Mouse (Mus musculus) heart, adult 8-10 months (tissue): ENCODE measurements around the gene Tbp. TPM values are rescaled to one million over a fixed set of nuclear protein-coding genes. Genes with fewer than 3 reads are reported as not detected.

Source experiments
- DNase-seq: peaks from one replicate; pipeline ENCODE4 v3.0.0; 2022; ENCODE audit warnings: low spot score
- total RNA-seq, 4 experiments: library from RNA; stranded (reverse); gene quantifications; 2 replicates each; pipeline ENCODE4 v1.2.4; 2022

The Tbp gene
- total RNA-seq, result 10 to 100 TPM in 2 of 4 experiments, 1 to 10 TPM in 2; 8.4 to 11.2 (median 9.4) TPM

- peak; percentile 98 for DNase-seq
Observed at GRCm38 (mm10) chr17:15499656-15500394, at the start of gene Tbp, which contains the start of gene Psmb1. TSS of gene Tbp (plus strand) at chr17:15499888. TSS of gene Psmb1 (minus strand) at chr17:15499751.

DNA sequence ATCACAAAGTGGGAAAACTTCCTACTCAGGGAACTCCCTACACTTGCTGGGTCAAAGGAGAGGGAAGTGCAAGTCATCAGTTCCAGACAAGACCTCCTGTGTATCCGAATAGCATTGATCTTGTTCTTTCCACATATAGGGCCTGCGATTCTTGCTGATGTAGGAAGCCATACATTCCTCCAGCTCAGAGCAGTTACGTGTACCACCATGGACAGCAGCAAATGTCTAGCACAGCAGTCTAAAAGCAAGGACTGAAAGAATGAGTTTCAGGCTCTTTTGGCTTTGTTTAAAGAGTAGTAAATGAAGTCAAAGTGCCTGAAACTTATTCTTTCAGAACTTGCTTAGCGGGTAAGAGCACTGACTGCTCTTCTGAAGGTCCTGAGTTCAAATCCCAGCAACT lies 44.5 kb upstream of the Tbp start:
- no peak for DNase-seq

- no peak for DNase-seq
Observed at GRCm38 (mm10) chr17:15456595-15456994, 43.1 kb upstream of the Tbp start.

GRCm38 (mm10) chr17:15459761-15460160 lies 39.9 kb upstream of the Tbp start:
- no peak for DNase-seq

GRCm38 (mm10) chr17:15461921-15462495 lies 37.7 kb upstream of the Tbp start:
- peak; percentile 38 for DNase-seq

- peak; percentile 55 for DNase-seq
Observed at GRCm38 (mm10) chr17:15467669-15468068, 32.0 kb upstream of the Tbp start.

DNA sequence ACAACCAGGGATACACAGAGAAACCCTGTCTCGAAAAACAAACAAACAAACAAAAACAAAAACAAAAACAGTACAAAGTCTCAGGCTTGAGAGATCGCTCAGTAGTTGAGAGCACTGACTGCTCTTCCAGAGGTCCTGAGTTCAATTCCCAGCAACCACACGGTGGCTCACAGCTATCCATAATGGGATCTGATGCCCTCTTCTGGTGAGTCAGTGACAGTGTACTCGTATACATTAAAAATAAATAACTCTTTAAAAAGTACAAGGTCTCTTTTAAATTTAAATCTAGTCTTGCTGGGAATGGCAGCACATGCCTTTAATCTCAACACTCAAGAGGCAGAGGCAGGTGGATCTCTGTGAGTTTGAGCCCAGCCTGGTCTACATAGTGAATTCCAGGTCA lies 27.0 kb upstream of the Tbp start:
- DNase-seq, result no peak

DNA sequence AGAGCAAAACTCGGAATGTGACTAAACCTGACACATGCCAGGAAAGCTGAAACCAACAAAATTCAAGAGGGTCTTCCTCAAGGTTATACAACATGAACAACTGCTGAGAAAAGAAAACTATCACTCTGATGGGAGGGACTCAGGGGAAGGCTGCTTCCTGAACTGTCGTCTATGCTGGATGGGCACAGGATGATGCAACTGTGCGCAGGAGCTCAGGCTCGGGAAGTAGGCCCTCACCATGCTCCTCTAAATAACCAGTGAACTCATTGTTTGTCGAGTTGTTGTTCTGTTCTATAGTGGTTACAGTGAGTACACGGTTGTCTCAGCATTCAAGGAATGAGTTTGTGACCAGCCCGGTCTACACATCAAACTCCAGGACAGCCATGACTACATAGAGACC lies 9.1 kb upstream of the Tbp start:
- no peak for DNase-seq

- DNase-seq, result peak; percentile 91
Observed at GRCm38 (mm10) chr17:15497882-15498752, 1.6 kb upstream of the Tbp start.

DNA sequence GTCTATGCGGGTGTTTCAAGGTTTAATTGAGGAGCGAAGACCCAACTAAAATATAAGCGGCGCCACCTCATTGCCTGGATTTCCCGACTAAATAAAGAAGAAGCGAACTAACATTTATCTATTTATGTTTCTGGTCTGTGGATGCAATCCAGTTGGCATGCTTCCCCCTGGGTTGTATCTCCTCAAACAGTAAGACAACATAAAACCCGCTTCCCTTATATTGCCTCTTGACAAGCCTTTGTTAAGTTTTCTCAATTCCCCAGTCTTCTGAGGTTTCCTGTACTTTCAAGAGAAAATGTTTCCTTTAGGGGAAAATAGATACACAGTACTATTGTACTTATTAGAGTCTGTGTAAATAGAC lies 955 bp upstream of the Tbp start:
- DNase-seq, result no peak

GRCm38 (mm10) chr17:15510694-15511093 lies 11.0 kb downstream of the Tbp start:
- no peak for DNase-seq

DNA sequence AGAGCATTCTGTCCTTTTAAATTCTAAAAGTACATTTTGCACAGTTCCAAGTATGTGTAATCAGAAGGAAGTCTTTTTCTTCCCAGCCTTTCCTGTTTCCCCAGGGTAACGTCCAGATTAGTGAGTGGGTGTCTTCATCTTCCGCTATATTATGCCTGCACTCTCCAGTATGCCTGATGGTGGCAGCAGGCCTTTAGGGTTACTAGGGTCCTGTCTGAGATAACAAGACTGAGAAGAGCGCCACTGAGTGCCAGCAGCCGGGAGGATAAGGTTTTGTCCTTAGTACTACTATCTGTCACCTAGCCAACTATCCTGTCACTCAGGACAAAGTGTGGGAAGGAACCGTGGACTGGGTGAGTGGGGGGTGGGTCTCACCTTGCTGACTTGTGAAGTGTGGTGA lies 18.1 kb downstream of the Tbp start:
- no peak for DNase-seq

DNA sequence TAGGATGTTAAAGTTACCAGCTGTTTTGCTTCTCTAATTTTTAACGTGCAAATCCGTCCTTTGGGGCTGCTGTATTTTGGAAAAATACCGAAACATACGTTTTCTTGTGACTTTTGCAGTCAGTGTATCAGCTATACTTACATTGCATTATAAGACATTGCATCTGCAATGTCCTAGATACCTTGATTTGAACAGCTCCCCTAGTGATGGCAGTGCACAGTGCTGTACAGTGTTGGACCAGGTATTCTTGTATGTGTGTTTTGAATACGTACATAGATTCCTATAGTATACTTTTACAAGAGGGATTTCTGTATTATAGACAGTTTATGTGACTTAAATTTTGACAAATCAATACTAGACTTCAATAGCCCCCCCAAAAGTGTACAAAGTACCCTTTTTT lies 18.5 kb downstream of the Tbp start:
- no peak for DNase-seq

- no peak for DNase-seq
Observed at GRCm38 (mm10) chr17:15518766-15519165, 19.1 kb downstream of the Tbp start.

DNA sequence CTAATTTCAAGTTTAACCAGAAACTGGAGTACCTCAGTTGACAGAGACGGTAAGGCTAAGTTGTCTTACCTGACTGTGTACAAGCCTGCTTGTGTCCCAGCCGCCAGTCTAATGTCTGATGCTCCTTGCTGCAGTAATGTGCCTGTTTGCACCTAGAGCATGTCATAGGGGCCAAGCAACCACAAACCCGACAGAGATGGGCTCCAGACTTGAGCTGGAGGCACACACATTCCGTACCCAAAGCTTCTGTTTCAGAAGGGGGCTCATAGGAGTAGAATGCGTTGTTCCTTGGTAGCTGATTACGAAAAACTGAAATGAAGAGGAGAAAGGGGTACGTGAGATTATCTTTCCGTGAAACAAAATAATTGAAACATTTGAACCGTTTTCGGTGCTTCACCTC lies 26.6 kb downstream of the Tbp start:
- no peak for DNase-seq

GRCm38 (mm10) chr17:15526986-15527810 lies 27.5 kb downstream of the Tbp start, which contains the start of gene Pdcd2:
TSS of gene Pdcd2 (minus strand) at chr17:15527301.
- peak; percentile 97 for DNase-seq

GRCm38 (mm10) chr17:15527811-15528136 lies 28.1 kb downstream of the Tbp start:
- DNase-seq, result no peak

GRCm38 (mm10) chr17:15528887-15529286 lies 29.2 kb downstream of the Tbp start:
- DNase-seq, result no peak

GRCm38 (mm10) chr17:15530141-15530540 lies 30.5 kb downstream of the Tbp start:
- DNase-seq, result no peak

DNA sequence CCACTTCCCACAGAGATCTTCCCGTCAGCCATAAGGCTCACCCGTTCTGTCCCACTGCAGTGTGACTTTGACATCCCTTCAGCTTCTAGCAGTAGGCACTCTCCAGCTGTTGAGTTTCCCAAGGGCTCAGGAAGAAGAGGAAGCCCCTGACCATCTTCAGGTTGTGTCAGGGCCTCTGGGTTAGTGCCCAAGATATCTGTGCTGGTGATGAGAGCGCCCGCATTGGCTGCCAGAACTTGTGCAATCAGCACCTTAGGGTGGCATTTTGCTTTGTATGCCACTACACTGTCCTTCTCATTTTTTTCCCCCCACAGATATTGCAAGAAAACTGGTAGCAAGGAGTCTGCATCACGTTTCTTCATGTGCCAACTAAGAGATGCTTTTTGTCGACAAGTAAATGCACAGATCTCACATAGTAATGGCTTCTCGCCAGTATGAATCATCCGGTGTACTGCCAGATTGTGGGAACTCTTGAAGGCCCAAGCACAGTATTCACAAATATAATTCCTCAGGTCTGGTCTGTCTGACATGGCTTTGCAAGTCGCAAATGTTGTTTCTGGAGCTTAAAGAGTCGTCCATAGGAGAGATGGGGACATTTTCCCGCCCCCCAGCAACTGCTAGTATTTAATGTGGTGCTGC lies 35.6 kb downstream of the Tbp start:
- DNase-seq, result no peak

DNA sequence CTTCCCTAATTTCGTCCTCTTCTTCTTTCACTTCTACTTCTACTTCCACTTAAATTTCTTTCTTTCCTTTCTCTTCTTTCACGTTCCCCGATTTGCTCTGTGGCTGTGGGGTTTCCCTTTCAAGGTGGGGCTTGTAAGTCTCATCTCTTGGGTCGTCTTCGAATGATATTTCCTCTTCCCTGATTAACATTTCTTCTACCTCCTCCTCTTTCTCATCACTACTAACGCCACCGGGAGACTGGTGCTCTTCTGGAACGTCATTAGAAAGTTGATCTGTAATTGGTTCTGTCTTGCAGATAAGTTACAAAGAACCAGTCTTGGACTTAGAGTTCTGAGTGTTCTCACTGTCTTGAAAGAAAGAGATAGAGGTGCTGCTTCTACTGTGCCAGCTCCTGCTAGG lies 36.3 kb downstream of the Tbp start:
- DNase-seq, result no peak
